Mouse (Mus musculus): ENCODE measurements around the gene Tpcn2.

DNA sequence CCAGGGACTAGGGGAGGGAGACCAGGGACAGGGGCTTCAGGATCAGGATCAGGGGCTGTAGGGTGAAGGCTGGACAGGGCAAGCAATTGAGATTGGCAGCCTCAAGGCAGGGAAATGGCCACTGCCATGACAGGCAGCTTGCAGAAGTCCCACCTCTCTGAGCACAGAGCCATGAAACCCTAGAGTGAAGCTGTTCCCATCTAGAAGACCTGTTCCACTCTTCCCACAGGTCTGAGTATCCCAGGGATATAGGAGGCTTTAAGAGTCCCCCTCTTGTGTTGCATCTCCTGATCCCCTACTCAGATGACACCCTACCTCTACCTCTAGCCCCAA, 17.2 kb upstream of the Tpcn2 start:
- no peak for TF ChIP-seq POLR2A (IDR thresholded peaks at IDR 0.05; ENCODE audit: extremely low read depth, insufficient read depth, low read length)
- TF ChIP-seq CTCF (IDR thresholded peaks at IDR 0.05; ENCODE audit: extremely low read depth, insufficient read depth, low read length): no peak
